Mouse (Mus musculus): ENCODE data around the gene Prl2c3.
"Not testable (repeated sequence)": the region's sequence is repeated elsewhere in the genome, so short reads cannot be mapped to it uniquely, and the experiment has no call there.

Gene Prl2c3

DNA sequence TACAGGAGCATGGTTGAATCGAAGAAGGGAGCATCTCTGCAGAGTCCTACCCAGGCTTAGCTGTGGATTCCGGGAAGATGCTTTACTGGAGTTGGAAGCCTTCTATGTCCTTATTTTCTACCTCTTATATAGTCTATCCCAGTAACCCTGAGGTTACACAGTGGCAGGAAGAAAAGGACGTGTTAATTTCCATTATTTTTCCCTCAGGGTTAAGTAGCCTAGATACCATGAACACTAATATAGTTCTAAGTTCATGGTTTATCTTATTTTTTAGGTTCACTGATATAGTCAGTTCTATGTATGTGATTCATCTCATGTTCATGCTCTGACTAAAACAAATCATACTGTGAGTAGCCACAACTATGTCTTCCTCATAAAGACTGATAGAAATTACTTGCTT, at the start of gene Prl2c3:
Prl2c3 (minus strand) TSS at position 101 of the 400 bp plus-strand sequence.
- not testable (repeated sequence) for DNase-seq (ENCODE audit: extremely low spot score, low read depth, low spot score)

DNA sequence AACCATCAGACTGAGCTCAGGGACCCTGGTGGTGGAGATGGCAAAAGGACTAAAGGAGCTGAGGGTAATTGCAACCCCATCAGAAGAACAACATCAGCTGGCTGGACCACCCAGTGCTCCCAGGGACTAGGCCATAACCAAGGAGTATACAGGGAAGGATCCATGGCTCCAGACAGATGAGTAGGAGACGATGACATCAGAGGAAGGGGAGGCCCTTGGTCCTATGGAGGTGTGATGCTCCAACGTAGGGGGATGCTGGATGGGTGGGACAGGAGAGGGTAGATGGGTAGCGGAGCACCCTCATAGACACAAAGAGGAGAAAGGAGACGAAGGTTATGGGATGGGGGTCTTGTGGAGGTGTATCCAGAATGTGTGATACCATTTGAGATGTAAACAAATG, 48.4 kb upstream of the Prl2c3 start:
- DNase-seq (ENCODE audit: extremely low spot score, low read depth, low spot score) = not testable (repeated sequence)

DNA sequence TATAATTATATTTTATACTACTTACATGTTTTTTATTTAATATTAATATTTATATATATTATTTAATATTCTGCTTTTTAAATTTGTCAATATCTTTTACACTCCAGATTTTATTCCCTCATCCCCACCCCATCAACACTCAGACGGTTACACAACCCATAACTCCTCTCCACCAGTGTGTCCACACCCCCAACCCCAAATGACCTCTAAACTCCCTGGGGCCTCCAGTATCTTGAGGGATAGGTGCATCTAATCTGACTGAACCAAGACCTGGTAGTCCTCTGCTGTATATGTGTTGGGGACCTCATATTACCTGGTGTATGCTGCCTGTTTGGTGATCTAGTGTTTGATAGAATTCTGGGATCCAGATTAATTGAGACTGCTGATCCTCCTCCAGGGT, 44.8 kb upstream of the Prl2c3 start:
- DNase-seq (ENCODE audit: extremely low spot score, low read depth, low spot score) = not testable (repeated sequence)

DNA sequence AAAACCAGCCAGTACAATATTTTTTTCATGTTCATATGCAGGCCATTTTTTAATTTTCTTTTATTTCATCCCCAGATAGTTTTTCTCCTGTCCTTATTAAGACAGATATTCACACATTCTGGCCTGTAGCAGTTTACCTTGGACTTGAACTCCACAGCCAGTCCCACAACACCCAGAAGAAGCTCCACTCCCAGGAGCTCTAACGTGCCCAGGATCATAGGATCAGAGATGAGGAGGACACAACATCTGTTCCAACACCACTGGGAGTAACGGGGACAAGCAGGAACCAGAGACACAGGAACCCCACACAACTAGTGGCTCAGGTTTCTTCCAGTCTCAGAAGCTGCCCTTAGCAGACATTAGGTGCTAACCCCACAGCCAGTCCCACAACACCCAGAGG, 37.7 kb upstream of the Prl2c3 start:
- not testable (repeated sequence) for DNase-seq (ENCODE audit: extremely low spot score, low read depth, low spot score)

DNA sequence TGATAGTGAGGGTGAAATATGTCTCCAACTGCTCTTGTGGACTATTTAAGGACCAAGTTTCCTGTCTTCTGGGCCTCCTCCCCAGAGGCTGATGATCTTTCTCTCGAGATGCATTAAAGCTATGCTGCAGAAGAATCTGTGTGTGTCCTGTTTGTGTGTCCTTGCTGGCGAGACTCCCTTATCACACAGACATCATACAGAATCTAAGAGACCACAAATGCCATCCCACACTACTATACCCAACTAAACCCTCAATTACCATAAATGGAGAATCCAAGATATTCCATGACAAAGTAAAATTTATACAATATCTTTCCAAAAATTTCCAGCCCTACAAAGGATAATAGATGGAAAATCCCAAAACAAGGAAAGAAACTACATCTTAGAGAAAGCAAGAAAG, 31.9 kb upstream of the Prl2c3 start:
- no peak for DNase-seq (ENCODE audit: extremely low spot score, low read depth, low spot score)

DNA sequence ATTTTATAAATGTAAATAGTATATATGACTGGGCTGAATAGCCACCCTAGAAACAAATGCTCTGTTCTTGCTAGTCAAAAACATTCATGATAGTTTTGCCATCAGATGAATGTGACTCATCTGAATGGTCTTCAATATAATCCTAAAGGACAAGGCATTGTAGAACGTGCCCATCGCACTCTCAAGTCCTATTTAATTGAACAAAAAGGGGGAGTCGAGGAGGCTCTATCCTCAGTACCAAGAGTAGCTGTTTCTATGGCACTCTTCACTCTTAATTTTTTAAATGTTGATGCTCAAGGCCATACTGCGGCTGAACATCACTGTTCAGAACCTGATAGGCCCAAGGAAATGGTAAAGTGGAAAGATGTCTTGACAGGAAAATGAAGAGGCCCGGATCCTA, 29.2 kb upstream of the Prl2c3 start:
- DNase-seq (ENCODE audit: extremely low spot score, low read depth, low spot score) = no peak

DNA sequence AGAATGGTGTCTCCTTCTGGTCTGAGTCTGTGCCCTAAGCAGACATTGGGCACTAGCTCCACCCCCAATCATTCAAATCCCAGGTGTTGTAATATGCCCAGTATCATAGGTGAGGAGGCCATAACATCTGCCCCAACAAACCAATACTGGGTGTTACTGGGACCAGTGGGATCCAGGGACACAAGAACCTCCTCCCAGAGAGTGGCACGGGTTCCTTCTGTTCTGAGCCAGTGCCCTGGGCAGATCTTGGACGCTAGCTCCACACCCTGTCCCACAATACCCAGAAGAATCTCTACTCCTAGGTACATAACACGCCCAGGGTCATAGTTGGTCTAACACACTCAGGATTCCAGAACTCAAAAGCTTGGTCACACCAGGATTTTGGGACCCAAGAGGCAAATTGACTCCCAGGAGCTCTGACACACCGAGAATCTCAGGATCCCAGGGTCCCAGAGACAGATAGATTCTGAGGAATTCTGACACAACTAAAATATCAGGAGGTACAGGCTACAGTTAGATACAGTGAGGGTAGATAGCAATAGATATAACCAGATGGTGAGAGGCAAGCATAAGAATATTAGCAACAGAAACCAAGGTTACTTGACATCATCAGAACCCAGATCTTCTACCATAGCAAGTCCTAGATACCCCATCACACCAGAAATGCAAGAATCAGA, 24.8 kb upstream of the Prl2c3 start:
- not testable (repeated sequence) for DNase-seq (ENCODE audit: extremely low spot score, low read depth, low spot score)

DNA sequence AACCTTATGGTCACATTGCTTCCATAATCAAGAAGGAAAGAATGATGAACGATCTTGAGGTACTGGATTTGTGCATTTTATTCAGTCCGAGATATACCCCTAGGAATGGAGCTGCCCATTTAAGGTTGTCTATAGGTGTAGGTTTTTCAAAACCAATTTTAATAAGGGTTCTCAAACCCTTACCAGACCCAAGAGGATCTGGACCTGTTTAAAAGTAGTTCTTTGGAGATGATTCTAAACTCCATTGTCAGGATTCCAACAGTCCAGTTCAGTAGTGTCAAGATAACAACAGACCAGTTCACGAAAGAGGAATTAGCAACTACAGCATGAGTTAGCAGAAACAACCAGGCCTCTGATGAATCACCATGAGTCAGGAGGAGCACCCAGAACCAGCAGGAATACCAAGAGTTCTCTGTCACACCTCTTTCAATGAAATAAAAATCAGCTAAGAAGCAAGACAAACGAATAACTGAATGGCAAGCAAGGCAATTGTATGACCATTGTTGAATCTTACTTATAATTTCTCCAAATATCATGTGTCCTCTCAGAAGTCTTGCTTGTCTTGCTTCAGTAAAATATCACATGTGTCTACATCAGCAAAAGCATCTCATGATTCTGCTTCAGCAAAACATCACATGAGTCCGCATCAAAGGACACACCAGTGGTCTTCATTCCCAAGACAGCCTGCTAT, 14.0 kb upstream of the Prl2c3 start:
- not testable (repeated sequence) for DNase-seq (ENCODE audit: extremely low spot score, low read depth, low spot score)

DNA sequence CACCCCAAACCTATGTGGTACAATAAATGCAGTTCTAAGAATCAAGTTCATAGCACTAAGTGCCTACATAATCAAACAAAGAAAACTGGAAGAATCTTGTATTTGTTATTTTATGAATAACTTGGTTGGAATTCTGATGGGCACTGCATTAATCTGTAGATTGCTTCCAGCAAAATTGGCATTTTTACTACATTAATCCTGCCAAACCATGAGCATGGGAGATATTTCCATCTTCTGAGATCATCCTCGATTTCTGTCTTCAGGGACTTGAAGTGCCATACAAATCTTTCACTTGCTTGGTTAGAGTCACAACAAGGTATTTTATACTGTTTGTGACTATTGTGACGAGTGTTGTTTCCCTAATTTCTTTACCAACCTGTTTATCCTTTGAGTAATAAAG, 9.7 kb upstream of the Prl2c3 start:
- DNase-seq (ENCODE audit: extremely low spot score, low read depth, low spot score) = no peak

DNA sequence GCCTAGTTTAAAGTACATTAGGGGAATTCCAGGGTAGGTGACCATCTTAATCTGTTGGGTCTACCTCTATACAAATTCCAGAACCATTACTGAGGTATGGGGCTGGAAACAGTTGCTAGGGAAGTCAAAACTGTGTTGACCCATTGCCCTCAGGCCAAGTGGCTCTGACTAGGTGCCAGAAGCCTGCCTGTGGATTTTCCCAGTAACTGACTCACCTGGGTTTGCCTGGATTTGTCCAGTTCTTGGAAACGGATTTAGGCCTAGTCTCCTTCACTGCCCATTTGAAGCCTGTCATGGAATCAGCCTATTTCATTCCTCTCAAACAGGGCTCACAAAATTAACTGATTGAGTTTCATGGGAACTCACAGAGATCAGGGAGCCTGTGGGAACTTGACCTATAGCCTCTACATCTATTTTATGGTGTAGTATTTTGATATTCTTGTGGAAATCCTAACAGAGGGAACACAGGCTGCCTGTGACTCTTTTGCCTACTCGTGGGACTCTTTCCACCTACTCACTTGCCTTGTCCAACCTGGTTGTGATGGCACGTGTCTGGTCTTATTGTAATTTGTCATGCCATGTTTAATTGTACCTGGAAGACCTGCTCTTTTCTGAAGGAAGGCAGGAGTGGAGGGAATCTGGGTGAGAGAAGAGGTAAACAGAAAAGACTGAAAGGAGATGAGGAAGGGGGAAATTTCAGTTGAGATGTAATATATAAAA, 9.1 kb upstream of the Prl2c3 start:
- DNase-seq (ENCODE audit: extremely low spot score, low read depth, low spot score) = not testable (repeated sequence)

DNA sequence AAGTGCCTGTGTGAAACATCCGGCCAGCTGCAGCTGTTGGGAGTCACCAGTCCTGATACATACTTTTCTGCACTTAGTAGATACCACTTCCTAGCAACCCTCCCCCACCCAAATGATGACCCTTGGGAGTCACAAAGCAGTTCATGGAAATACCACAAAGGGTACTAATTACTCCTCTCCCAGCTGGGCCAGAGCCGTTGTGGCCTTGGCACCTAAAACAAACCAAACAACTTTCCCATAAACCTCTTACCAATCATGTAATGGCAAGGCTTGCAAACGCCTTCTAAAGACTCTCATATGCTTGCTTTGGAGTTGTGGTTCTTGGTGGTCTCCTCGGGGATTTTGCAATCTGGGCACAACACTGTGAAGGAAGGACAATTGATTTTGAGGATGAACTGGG, 6.6 kb upstream of the Prl2c3 start:
- not testable (repeated sequence) for DNase-seq (ENCODE audit: extremely low spot score, low read depth, low spot score)

DNA sequence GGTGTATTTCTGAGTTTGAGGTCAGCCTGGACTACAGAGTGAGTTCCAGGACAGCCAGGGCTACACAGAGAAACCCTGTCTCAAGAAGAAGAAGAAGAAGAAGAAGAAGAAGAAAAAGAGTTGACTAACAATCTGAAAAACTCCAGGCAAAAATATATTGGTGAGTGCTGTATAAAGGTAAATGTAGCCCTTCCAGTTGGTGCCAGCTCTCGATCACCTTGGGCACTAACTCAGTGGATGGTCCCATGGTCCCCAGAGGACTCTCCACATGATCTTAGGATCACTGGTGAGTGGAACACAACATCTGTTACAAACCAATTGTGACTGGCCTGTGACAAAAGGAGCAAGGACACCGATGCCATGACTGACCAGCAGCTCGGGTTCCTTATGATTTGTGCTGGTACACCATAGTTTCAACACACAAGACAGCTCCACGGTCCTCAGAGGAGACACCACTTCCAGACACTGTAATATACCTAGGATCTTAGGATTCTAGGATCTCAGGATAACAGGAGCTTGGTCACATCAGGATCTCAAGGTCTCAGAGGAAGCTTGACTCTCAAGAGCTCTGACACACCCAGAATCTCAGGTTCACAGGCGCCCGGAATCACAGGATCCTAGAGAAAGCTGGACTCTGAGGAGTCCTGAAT, 30.3 kb downstream of the Prl2c3 start:
- DNase-seq (ENCODE audit: extremely low spot score, low read depth, low spot score) = not testable (repeated sequence)
